8 mouse cellular contexts compared by ENCODE assay signal in genomic region chr9:21131059-21131956, GRCm38 (mm10). TPM values are rescaled to one million over a fixed set of nuclear protein-coding genes. Genes with fewer than 3 reads are reported as not detected.
DNase-seq lines count a peak whose midpoint lies in the region; ATAC-seq lines count a peak whose summit lies in the region.

Gene Tyk2, minus strand, starts transcription at chr9:21131243.

- peaks cover 6% of the 10 kb centered on the region for H3K4me1 ChIP-seq in hindbrain, embryonic 12.5 days

- 0 out of 2 replicates have a peak within 1 kb of the TSS, but pooled peaks have one; percentile 45 for H3K27ac ChIP-seq in hindbrain, embryonic 12.5 days

- peak within 1 kb of the TSS; percentile 69 for H3K4me2 ChIP-seq in hindbrain, embryonic 12.5 days (replicated peaks)

- DNase-seq in NIH3T3 (ENCODE audit: low read depth), result peak; percentile 96
- peak; percentile 90 to 95 for DNase-seq in cerebellum, postnatal 10 days
- DNase-seq in frontal cortex, postnatal 10 days (ENCODE audit: low spot score in 2 of 2), result peak; percentile 90 to 91
- peak; percentile 87 to 97 for DNase-seq in layer of hippocampus, postnatal 14 days (ENCODE audit: low spot score in 2 of 2)
- peak; percentile 91 for DNase-seq in lung, postnatal 14 days
- peak; percentile 74 for DNase-seq in retina, adult 2 months (ENCODE audit: low read depth, low spot score)
- peak; percentile 86 to 92 for DNase-seq in thymus, postnatal 36 days

- ATAC-seq in hindbrain, embryonic 12.5 days (ENCODE audit: low FRiP score), result peak; percentile 98

- H3K36me3 ChIP-seq in hindbrain, embryonic 12.5 days, result peaks cover 18% of the 10 kb centered on the region

- no peaks in the 10 kb centered on the region for H3K9me3 ChIP-seq in hindbrain, embryonic 12.5 days (replicated peaks)

- H3K27me3 ChIP-seq in hindbrain, embryonic 12.5 days, result no peaks in the 10 kb centered on the region

- peak within 1 kb of the TSS; percentile 60 for H3K4me3 ChIP-seq in hindbrain, embryonic 12.5 days

- WGBS in hindbrain, embryonic 12.5 days, result 7% methylated on average over 37 of the region's 37 CpGs

- peak within 1 kb of the TSS; percentile 63 for H3K9ac ChIP-seq in hindbrain, embryonic 12.5 days

RNA-seq across cellular contexts. Expression of gene Tyk2, which starts in this region (rescaled TPM):
- 16.3 and 18.1 TPM in 2 replicates for polyA plus RNA-seq in hindbrain, embryonic 12.5 days (2016; fragmentation: Nextera tagmentation; extraction: Ambion mirVana)
- 10 to 100 TPM; 14.2 to 14.3 TPM for total RNA-seq in layer of hippocampus, postnatal 14 days (2021)

Comparison
In these comparisons a context has a peak if more than half of its experiments do, and no peak if none do; other contexts are left out.
1. Peak in every context shown above with its lines: DNase-seq, ATAC-seq, H3K4me3 ChIP-seq and H3K27ac ChIP-seq.